Mouse (Mus musculus) 3T3-L1 (cell line): ENCODE data around the gene Hps4.
A peak's percentile ranks its signal among the peaks of the same experiment; 100 is the strongest.
"Not testable (repeated sequence)": the region's sequence is repeated elsewhere in the genome, so short reads cannot be mapped to it uniquely, and the experiment has no call there.

Source experiments
- DNase-seq: peaks from one replicate; pipeline ENCODE4 v3.0.0-alpha.2; 2015; ENCODE audit warnings: low read depth, low spot score

The Hps4 gene

DNA sequence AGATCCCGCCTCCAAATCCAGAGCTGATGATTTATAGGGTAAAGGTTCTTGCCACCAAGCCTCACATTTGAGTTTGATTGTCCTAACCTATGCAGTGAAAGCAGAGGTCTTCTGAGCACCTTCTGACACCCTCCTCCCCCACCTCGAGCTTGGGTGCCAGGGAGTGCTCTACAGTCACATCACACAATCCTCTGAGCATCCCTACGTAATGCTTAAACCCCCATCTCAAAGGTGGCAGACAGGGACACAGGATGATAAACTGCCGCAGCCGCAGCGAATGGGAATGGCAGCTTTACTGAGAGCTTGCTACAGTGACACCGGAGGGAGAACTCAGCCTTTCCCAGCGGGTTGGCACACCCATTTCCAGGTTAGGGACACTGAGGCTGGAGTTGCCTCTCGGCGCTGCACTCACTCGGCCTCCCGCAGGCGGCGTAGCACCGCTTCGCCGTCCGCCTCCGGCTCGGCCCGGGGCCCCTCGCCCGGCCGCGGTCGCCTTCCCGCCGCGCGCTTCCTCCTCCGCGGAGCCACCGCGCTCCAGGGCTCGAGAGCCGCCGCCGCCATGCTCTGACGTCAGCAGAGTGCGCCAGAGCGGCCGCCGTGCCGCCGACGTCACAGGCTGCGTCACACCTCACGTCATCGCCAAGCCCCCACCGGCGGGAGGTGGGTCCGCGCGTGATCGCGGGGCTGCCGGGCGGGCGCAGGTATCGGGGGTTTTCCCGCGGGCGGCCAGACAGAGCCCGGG is at the start of gene Hps4, which contains the start of gene Srrd:
Hps4 (plus strand) TSS at position 621 of the 742 bp plus-strand sequence.
Srrd (minus strand) TSS at position 578 of the 742 bp plus-strand sequence.
- peak; percentile 66 for DNase-seq

DNA sequence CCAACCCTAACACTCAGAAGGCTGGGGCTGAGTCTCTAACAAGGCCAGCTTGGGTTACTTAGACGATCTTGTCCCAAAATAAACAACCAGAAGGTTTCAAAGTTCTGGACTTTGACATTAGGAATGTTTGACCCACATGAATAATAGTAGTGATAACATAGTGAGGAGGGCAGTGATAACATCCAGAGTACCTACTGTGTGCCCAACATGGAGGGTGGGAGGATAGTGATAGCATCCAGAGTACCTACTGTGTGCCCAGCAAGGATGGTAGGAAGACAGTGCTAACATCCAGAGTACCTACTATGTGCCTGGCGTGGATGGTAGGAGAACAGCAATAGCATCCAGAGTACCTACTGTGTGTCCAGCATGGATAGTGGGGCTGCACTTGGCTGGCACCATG is 49.1 kb upstream of the Hps4 start:
- no peak for DNase-seq

DNA sequence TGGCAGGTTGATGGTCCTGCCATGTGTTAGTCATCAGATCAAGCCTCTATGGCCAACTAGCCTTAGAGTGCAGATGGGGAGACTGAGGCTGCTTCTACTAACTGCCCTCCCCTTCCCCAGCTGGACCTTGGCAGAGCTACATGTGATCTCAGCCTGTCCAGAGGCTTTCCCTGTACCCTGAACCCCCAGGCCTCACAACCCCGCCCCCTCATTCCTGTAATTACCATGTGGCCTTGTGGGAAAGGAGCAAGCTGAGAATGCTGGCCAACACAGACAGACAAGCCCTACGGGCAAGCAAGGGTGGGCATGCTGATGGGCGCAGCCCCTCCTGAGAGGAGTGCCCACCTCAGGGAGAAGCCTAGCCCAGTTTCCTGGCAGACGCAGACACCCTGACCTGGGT is 48.2 kb upstream of the Hps4 start:
- peak; percentile 25 for DNase-seq

DNA sequence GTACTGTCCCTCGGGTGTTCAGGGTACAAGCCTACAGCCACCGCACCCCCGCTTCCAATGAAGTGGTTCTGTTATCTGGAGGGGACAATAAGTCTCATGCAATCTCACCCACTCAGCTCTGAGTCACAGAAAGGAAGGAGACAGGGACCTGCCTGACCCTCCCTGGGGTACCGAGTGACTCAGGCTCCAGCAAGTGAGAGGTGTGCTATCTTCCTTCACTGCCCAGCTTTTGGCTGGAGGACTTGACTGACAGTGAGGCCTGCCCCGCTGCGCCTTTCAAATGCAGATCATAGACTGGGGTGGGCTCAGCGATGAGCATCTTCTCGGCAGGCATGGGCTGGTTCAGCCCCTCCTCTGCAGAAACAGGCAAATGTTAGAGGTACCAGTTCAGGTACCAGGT is 47.7 kb upstream of the Hps4 start:
- peak; percentile 72 for DNase-seq

DNA sequence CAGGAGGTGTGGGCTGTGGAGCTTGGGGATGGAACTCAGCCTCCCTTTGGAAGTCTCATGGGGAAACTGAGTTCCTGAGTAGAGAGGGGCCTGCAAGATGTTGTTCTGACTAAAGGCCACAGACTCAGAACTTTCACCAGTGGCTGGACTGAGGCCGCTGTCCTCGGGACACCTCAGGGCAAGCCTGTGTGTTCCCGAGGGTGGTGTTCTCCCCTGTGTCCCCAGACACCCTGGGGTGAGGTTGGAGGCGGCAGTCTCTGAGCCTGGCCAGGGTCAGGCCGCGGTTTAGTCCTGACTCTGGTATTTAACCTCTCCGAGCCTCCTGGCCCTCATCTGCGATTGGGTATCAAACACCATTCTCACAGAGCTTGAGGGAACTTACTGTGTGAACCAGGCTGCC is 47.3 kb upstream of the Hps4 start:
- DNase-seq: peak; percentile 22

DNA sequence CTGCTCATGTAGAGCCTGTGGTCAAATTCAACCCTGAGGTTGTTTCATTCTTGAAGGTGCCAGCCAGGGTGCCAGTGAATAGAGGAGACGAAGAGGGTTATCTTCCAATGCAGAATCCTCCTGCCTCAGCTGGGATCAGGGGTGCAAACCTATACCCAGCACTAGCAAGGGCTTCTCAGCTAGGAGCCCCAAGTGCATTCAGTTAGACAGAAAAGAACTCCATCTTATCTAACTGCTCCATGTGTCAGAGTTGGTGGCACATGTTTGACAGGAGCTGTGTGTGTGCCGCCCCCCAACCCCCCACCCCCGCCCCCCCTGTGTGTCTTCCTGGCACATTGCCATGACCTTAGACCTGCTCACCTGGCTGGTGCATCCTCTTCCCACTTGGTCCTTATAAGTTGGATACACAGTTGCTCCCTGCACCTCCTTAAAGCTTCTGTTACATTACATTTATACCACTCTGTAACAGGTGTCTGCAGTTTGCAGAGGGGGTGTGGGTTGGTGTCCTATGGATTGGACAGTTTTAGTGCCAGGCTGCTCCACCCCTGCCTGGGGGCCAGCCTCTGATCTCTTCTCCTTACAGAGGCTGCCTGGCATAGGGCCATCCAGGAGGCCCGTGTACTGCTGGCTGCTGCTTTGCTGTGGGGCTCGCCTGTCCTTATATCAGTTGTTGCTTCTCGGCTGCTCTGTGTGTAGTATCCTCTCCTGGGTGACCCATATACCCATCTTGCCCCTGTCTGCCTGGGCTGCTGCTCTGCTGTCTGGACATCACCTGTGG is 46.3 kb upstream of the Hps4 start:
- peak; percentile 27 for DNase-seq

DNA sequence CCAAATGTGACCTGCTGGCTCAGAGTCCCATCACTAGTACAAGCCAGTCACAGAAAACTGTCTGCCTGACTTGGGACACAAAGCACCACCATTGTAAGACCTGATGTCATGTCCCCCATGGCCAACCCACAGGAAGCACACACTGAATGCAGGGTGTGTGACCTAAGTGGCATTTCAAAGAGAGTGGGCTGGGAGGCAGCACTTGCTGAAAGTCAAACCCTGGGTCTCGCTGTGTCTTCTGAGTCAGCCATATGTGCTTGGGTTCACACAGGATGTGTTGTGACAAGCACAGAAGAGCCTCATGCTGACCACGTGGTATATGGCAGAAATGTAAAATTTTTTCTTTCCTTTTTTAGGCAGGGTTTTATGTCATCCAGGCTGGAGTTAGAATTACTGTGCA is 45.6 kb upstream of the Hps4 start:
- DNase-seq: peak; percentile 27

DNA sequence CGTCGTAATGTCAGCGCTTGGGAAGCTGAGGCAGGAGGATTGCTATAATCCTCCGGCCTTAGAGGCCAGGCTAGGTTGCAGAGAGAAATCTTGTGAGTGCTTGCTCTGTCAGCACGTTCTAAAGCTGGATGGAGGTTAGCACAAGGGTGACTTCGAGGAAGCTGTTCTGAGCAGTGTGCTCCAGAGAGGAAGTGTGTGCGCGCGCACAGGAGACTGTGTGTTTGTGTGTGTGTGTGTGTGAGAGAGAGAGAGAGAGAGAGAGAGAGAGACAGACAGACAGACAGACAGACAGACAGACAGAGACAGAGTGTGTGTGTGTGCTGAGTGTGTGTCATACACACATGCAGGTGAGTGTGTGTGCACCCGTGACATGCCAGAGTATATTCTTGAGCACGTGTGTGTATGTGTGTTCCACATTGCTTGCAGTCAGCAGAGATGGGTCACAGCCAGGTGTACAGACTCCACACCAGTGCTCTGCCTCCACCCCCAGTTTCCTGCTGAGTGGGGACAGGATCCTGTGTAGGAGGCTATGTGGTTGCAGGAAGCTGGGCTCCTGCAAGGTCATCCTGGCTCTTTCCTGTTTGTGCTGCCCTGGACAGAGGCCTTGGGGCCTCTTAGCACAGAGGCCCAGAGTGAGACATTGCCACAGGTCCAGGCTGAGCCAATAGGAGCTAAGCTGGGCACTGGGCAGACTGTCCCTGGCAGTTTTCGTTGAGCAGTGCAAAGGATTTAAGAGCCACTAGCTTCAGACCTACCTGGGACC is 44.5 kb upstream of the Hps4 start:
- peak; percentile 25 for DNase-seq

DNA sequence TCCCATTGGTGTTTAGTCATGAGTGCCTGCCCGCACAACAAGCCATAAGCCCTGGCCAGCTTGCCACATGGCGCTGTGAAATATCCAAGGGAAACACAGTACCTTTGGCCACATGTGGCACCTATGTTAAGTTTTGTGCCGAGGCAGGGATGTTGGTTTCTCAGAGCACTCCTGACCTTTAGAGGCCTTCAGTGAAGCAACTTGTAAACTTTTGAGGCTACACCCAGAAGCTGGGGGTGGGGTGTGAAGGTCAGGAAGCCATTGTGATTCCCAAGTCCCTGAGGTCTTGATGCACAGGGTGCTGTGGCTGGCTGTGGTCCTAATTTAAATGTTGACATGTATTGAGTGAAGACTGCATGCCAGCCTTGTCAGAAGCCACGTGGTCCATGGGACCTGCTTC is 43.5 kb upstream of the Hps4 start:
- no peak for DNase-seq

DNA sequence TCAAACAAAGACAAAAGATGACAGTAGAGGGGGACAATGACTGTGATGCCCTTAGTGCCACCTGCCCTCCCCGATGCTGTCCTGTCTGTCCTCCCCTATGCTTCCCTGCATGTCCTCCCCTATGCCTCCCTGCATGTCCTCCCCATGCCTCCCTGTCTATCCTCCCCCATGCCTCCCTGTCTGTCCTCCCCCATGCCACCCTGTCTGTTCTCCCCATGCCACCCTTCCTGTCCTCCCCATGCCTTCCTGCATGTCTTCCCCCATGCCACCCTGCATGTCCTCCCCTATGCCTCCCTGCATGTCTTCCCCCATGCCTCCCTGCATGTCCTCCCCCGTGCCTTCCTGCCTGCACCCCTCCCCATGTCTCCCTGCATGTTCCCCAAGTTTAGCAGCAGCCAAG is 42.8 kb upstream of the Hps4 start:
- DNase-seq: no peak

DNA sequence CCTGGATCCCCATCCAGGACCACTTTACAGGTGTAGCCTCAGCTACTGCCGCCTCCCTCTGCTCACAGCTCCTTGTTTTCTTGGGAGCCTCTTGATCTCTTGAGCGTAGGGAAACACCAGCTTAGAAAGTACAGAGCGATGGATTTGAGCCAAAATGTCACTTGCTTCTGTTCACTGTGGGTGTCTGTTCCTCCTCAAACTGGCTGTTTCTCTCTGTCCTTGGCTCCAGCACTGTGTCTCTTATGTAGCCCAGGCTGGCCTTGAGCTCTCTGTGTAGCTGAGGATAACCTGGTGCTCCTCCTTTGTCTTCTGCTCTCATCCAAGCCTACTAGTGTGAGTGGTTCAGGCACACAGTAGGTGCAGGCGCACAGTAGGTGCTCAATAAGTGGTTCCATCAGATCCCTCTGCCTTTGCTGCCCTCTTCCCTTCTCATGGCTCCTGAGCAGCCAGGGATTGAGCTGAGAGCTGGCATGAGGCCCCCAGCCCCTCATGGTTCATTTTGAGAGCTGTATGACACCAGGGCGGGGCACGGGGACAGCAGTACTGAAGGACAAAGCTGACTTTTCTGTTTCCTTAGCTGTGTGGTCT is 42.1 kb upstream of the Hps4 start:
- DNase-seq: no peak

DNA sequence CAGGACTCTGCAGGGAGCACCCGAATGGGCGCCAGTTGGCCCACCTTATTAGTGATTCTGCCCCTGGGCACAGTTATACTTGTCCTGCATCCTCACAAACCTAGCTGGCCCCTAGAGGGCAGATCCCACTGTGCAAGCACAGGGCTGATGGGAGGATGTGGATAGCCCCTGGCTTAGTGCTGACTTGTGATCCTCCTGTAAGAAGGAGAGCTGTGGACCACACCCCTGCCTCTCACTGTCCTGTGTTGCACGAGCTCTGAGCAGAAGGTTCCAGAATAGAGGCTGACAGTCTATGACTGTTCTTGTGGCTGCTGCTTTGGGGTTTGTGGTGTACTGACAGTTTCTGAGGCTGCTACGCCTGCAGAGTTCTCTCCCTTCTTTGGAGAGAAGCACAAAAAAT is 41.2 kb upstream of the Hps4 start:
- no peak for DNase-seq

DNA sequence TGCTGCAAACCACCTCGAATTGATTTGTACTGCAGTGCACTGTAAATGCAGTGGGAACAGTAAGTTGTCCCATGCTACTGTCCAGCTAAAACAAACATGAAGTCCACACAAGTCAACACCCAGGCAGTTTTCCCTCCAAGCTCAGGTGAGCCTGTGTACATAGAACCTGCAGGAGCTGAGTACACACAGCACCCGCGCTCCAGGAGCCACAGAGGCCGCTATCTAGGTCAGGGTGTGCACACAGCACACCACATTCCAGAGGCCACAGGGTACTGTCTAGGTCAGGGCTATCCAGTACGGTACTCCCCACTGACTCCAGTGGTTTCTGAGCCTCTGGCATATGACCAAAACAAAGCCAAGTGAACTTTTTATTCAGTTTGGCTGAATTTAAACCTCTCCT is 40.6 kb upstream of the Hps4 start:
- no peak for DNase-seq

DNA sequence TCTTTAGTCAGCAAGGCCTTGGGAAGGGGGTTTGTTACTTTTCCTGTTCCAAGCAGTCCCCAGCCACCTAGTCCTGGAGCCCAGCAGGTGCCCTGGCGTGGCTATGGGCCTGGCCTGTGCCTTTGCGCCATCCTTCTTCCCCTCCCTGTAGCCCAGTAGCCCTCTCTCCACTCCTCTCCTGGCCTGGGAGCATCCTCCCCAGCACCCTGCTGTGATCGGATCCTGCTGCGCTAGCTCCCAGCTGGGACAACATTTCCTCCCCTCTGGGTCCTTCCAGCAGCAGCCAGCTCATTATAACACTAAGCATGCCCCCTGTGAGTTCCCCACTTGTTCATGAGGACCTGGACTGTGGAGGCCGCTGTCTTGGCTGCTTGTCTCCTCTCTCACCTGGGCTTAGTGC is 37.0 kb upstream of the Hps4 start:
- DNase-seq: no peak

DNA sequence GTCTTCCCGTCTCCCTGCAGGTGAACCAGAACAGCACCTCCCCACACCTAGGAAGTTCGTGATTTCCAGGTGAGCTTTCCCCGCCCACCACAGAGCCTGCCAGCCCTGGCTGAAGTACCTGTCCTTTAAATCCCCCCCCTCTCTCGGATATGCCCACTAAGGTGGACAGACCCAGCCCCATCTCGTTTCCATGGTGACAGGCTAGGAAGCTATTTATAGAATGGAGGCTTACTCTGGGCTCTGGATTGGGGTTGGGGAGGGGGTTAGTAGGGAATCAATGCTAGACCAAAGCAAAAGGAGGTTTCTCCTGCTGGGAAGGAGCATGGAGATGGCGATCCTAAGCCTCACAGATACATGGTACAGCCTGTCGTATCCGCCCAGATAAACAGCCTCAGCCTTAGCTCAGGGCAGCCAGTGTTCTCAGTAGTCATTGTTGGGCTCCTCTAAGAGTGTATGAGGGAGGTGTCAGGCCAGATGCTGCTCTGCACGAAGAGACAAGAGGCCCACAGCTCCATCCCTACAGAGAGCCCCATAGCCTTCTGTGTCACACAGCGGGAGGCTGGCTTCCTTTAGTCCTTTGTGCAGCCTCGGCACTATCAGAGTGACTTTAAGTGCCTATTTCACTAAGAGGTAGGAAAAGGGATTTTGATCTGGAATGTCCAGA is 29.5 kb upstream of the Hps4 start:
- no peak for DNase-seq

DNA sequence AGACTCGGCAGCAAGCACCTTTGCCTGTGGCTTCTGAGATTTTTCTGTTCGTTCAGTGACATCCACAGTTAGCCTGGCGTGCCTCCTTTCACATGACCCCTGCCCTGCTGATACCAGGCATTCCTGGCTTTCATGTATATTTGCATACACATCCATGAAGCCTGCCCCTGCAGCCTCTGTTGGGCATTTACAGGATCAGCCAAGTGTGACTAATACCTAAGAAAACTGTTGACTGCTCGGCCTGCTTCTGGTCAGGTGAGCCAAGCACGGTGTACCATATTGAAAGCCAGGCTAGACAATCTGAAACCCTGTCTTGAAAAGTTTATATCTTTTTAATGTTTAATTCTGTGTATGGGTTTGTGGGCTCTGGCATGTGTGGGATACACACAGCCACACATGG is 26.4 kb upstream of the Hps4 start:
- no peak for DNase-seq

DNA sequence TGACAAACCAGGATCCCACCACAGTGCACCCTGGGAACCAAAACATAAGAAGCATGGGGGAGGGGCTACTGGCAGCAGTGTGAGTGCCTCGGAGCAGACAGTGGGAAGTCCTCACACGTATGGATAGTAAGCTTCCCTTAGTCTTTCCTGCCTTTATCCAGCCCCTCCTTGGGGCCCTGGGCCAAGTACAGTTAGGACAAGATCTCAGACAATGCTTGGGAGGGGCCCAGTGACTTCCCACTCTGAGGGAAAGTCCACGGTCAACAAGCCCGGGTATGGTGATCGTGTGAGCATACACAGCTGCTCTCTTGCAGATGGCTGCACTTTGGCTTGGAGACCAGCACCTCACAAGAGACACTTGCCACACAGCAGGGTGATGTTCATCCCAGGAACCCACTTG is 25.6 kb upstream of the Hps4 start:
- no peak for DNase-seq

DNA sequence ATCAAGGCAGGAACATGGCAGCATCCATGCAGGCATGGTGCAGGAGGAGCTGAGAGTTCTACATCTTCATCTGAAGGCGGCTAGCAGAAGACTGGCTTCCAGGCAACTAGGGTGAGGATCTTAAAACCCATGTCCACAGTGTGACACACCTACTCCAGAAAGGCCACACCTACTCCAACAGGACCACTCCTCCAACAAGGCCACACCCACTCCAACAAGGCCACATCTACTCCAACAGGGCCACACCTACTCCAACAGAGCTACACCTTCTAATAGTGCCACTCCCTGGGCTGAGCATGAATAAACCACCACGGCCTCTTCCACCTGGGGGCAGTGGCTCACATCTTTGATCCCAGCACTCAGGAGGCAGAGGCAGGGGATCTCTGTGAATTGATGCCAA is 23.5 kb upstream of the Hps4 start:
- not testable (repeated sequence) for DNase-seq

DNA sequence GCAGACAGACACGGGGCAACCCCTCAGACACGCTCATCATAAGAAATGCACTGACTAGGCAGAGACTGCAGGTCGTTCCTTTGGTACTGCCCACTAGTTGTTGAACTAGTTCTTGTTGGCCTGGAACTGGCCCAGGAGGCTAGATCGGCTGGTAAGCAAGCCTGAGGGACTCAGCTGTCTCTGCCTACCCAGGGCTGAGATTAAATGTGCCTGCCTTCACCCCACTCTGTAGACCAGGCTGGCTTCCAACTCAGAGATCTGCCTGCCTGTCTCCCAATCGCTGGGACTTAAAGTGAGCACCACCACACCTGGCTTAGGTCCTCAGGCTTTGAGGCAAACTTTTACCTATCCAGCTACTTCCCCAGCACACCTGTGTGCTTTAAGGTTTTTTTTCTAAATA is 22.5 kb upstream of the Hps4 start:
- no peak for DNase-seq

DNA sequence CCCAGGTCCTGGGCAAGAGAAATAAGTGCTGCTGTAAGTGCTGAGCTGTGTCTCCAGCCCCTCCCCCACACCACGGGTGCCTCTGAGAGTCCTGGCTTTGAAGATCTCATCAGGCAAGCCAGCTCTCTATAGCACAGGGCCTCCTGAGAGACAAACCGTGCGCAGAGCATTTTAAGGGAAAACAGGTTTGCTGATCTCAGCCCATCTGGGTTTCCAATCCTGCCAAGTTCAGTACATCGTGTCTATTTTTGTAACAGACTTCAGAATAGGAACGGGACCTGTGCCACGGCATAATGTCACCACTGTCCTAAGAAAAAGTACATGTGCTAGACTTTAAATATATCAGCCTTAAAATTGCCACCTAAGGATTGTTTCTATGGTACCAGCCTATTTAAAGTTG is 21.9 kb upstream of the Hps4 start:
- peak; percentile 51 for DNase-seq

DNA sequence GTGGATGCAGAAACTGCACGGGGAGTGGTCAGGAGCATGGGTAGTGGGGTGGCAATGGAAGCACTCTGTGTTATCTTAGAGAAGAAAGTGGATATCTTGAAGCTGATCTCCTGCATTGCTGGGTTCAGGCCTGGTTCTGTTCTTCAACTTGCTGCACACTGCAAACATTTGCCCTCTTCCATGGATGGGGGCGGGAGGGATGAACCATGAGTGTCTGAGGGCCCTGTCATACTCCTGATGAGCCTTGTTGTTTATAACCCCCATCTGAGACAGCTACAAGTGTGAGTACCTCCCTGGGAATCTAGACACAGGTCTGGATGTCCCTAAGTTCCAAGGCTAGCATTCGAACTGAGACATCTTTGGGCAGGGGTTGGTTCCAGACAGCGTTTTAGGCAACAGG is 21.5 kb upstream of the Hps4 start:
- peak; percentile 65 for DNase-seq

DNA sequence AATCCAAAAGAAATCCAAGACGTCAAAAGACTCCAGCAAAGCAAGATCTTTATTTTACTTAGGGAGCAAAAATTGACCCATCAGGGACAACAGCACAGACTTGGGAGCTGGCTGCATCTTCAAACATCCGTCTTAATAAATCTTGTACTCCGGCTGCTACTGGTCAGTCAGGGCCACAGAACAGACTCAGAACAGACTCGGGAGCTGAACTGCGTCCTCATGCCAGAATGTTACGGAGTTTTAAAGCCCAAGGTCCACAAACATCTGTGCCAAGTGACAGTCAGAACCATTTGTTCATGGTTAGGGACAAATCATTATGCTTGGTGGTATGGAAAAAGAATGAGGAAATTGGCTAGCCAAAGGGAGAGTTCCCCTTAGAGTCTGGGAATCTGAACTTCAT is 19.6 kb upstream of the Hps4 start:
- DNase-seq: no peak
